Mouse (Mus musculus) lung, adult 18-20 months (tissue): Measurements from ENCODE around the gene Neb.
A peak's percentile ranks its signal among the peaks of the same experiment; 100 is the strongest.

Experiments used
- DNase-seq, 2 experiments: peaks; one replicate each; pipeline ENCODE4 v3.0.0; 2022; ENCODE audit warnings: mixed read lengths in 2 of 2

The Neb gene

GRCm38 (mm10) chr2:52372480-52372879 is 5.8 kb downstream of the Neb start:
- peak; percentile 13 to 38 for DNase-seq

- no peak for DNase-seq
Measured at GRCm38 (mm10) chr2:52372080-52372479, 6.2 kb downstream of the Neb start.

GRCm38 (mm10) chr2:52371066-52371465 is 7.2 kb downstream of the Neb start:
- DNase-seq = peak; percentile 12 to 45

GRCm38 (mm10) chr2:52369622-52370021 is 8.7 kb downstream of the Neb start:
- no peak for DNase-seq

- no peak for DNase-seq
Measured at GRCm38 (mm10) chr2:52367665-52368064, 10.6 kb downstream of the Neb start.

GRCm38 (mm10) chr2:52367248-52367647 is 11.0 kb downstream of the Neb start:
- no peak for DNase-seq

GRCm38 (mm10) chr2:52361086-52361485 is 17.2 kb downstream of the Neb start:
- DNase-seq = no peak

- no peak for DNase-seq
Measured at GRCm38 (mm10) chr2:52359722-52360121, 18.6 kb downstream of the Neb start.

GRCm38 (mm10) chr2:52358156-52358555 is 20.1 kb downstream of the Neb start:
- no peak for DNase-seq

GRCm38 (mm10) chr2:52351029-52351428 is 27.2 kb downstream of the Neb start:
- no peak for DNase-seq

GRCm38 (mm10) chr2:52340990-52341389 is 37.3 kb downstream of the Neb start:
- no peak for DNase-seq

- DNase-seq = no peak
Measured at GRCm38 (mm10) chr2:52335556-52335955, 42.7 kb downstream of the Neb start.

- no peak for DNase-seq
Measured at GRCm38 (mm10) chr2:52335087-52335486, 43.2 kb downstream of the Neb start.

GRCm38 (mm10) chr2:52333535-52333934 is 44.7 kb downstream of the Neb start:
- no peak for DNase-seq

GRCm38 (mm10) chr2:52331761-52332160 is 46.5 kb downstream of the Neb start:
- no peak for DNase-seq

GRCm38 (mm10) chr2:52327244-52327815 is 50.9 kb downstream of the Neb start:
- no peak for DNase-seq

- DNase-seq = no peak
Measured at GRCm38 (mm10) chr2:52321866-52322265, 56.4 kb downstream of the Neb start.

- no peak for DNase-seq
Measured at GRCm38 (mm10) chr2:52320175-52320574, 58.1 kb downstream of the Neb start.

GRCm38 (mm10) chr2:52319020-52319567 is 59.2 kb downstream of the Neb start:
- DNase-seq = peak; percentile 4 to 14

GRCm38 (mm10) chr2:52317471-52317870 is 60.8 kb downstream of the Neb start:
- DNase-seq = no peak

GRCm38 (mm10) chr2:52315737-52316136 is 62.5 kb downstream of the Neb start:
- no peak for DNase-seq

GRCm38 (mm10) chr2:52314922-52315730 is 63.1 kb downstream of the Neb start:
- no peak for DNase-seq

GRCm38 (mm10) chr2:52310757-52311156 is 67.5 kb downstream of the Neb start:
- DNase-seq = no peak

GRCm38 (mm10) chr2:52306635-52307034 is 71.6 kb downstream of the Neb start:
- DNase-seq = no peak
